Mouse (Mus musculus): ENCODE data around the gene Gpr137.
"Not testable (repeated sequence)": the region's sequence is repeated elsewhere in the genome, so short reads cannot be mapped to it uniquely, and the experiment has no call there.

Gpr137 gene

GRCm38 (mm10) chr19:6905498-6906159 lies 36.7 kb downstream of the Gpr137 start:
- DNase-seq (ENCODE audit: low spot score): no peak

DNA sequence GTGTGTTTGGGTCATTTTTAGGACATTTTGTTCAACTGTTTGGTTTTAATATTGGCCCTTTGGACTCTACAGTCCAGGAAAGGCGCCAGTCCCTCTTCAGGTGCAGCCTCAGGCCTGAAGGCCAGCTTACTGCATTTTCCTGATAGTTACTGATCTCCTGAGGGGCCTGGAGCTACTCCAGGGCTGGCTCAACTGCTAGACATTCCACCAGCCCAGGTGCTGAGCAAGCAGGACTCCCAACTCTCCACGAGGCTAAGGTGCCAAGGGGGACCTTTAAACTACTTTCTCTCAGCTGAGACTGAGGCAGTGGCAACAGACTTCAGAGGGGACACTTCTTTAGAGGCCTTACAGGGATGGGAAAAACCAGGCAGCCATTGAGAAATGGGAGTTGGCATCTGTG lies 37.4 kb downstream of the Gpr137 start:
- DNase-seq (ENCODE audit: low spot score): no peak

DNA sequence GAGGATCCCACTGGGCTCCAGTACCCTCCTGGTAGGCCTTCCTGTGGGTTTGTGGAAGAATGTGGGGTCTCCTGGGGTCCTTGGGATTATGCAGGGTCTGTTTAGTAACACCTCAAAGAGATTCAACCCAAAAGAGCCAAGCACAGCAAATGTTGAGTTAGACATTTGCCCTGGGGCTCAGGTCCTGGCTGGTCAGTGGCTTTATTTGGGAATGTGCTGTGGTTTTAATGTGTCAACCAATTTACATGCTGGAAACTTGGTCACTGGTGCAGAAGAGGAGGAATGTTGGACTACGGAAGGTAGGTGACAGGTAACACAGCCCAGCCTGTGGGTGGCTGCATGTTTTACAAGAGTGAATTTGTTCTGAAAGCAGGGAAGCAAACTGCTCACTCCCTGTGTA lies 39.2 kb downstream of the Gpr137 start:
- DNase-seq (ENCODE audit: low spot score): no peak

GRCm38 (mm10) chr19:6899641-6900040 lies 42.6 kb downstream of the Gpr137 start:
- no peak for DNase-seq (ENCODE audit: low spot score)

GRCm38 (mm10) chr19:6895608-6896305 lies 46.5 kb downstream of the Gpr137 start:
- DNase-seq (ENCODE audit: low spot score): not testable (repeated sequence)

GRCm38 (mm10) chr19:6893731-6894451 lies 48.4 kb downstream of the Gpr137 start:
- no peak for DNase-seq (ENCODE audit: low spot score)

DNA sequence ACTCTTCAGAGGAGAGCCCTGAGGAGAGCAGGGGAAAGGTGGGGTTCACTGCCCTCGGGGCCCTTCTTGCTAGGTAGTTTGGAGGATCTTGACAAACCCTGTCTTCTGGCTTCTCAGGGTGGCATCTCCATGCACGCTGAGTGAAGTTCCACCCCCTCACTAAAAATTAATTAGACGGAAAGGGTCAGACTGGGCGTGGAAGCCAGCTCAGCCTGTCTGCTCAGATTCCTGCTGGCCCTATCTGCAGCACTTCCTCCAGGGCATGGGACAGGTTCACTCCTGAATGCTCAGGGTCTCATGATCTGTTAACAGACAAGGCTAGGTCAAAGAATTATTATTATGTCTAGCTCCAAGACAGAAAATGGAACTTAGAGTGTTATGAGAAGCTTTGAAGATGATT lies 49.8 kb downstream of the Gpr137 start:
- DNase-seq (ENCODE audit: low spot score): no peak
